Mouse (Mus musculus) kidney, adult 8-10 months (tissue): ENCODE data around the gene Smyd3.

Experiments
- DNase-seq, 2 experiments: peaks; one replicate each; pipeline ENCODE4 v3.0.0; 2022

Smyd3 gene

GRCm38 (mm10) chr1:179107211-179107610 lies 410.6 kb downstream of the Smyd3 start:
- no peak for DNase-seq

GRCm38 (mm10) chr1:179106702-179107145 lies 411.1 kb downstream of the Smyd3 start:
- DNase-seq = no peak

- DNase-seq = no peak
Observed at GRCm38 (mm10) chr1:179106103-179106701, 411.6 kb downstream of the Smyd3 start.

- DNase-seq = no peak
Observed at GRCm38 (mm10) chr1:179104447-179104846, 413.4 kb downstream of the Smyd3 start.

GRCm38 (mm10) chr1:179096993-179097392 lies 420.8 kb downstream of the Smyd3 start:
- no peak for DNase-seq

GRCm38 (mm10) chr1:179096323-179096722 lies 421.5 kb downstream of the Smyd3 start:
- DNase-seq = no peak

- no peak for DNase-seq
Observed at GRCm38 (mm10) chr1:179089174-179089573, 428.7 kb downstream of the Smyd3 start.

- peak; percentile 4 to 6 for DNase-seq
Observed at GRCm38 (mm10) chr1:179087033-179087998, 430.5 kb downstream of the Smyd3 start.

GRCm38 (mm10) chr1:179086208-179086607 lies 431.6 kb downstream of the Smyd3 start:
- DNase-seq = no peak

- no peak for DNase-seq
Observed at GRCm38 (mm10) chr1:179083098-179083497, 434.7 kb downstream of the Smyd3 start.

GRCm38 (mm10) chr1:179073846-179074245 lies 444.0 kb downstream of the Smyd3 start:
- no peak for DNase-seq

- no peak for DNase-seq
Observed at GRCm38 (mm10) chr1:179072935-179073654, 444.7 kb downstream of the Smyd3 start.

- no peak for DNase-seq
Observed at GRCm38 (mm10) chr1:179072406-179072805, 445.4 kb downstream of the Smyd3 start.

GRCm38 (mm10) chr1:179068990-179069389 lies 448.9 kb downstream of the Smyd3 start:
- DNase-seq = no peak

- DNase-seq = no peak
Observed at GRCm38 (mm10) chr1:179065294-179065601, 452.6 kb downstream of the Smyd3 start.

GRCm38 (mm10) chr1:179064601-179065293 lies 453.1 kb downstream of the Smyd3 start:
- no peak for DNase-seq

- DNase-seq = peak in 1 of 2 experiments; percentile 58
Observed at GRCm38 (mm10) chr1:179061759-179062168, 456.1 kb downstream of the Smyd3 start.

GRCm38 (mm10) chr1:179061053-179061452 lies 456.8 kb downstream of the Smyd3 start:
- DNase-seq = no peak

GRCm38 (mm10) chr1:179060113-179060955 lies 457.5 kb downstream of the Smyd3 start:
- peak in 1 of 2 experiments; percentile 4 for DNase-seq

GRCm38 (mm10) chr1:179059286-179060112 lies 458.3 kb downstream of the Smyd3 start:
- DNase-seq = no peak

GRCm38 (mm10) chr1:179058675-179059074 lies 459.2 kb downstream of the Smyd3 start:
- DNase-seq = no peak
